Mouse (Mus musculus) neural tube, postnatal 0 days (tissue): ENCODE results near the gene Mgat4a. TPM values are rescaled to one million over a fixed set of nuclear protein-coding genes. Genes with fewer than 3 reads are reported as not detected.

Experiments used
- polyA plus RNA-seq: library from polyadenylated mRNA; unstranded; fragments of >200 nt; fragmentation: Nextera tagmentation; extraction: Ambion mirVana; gene quantifications from 2 replicates; pipeline ENCODE4 v1.2.1, GENCODE M21; 2015

The Mgat4a gene
- polyA plus RNA-seq = 9.2 and 11.1 TPM in 2 replicates

GRCm38 (mm10) chr1:37540810-37541658, at the start of gene Mgat4a:
Mgat4a (minus strand) TSS chr1:37541016.

GRCm38 (mm10) chr1:37429366-37430296, 111.2 kb downstream of the Mgat4a start, which contains the start of the genes Coa5 and Unc50:
Coa5 (minus strand) TSS chr1:37430103.
Unc50 (plus strand) TSS chr1:37430139.

Other genes with a start within 250 kb of the Mgat4a start
- 64.7 and 68.6 TPM in 2 replicates for gene Inpp4a, start 241.2 kb downstream of the Mgat4a start, polyA plus RNA-seq
- 42.3 and 45.0 TPM in 2 replicates for gene Coa5, start 110.9 kb downstream of the Mgat4a start, polyA plus RNA-seq
- gene Unc50, start 110.9 kb downstream of the Mgat4a start, polyA plus RNA-seq = 130 and 143 TPM in 2 replicates
- 4.3 and 4.6 TPM in 2 replicates for gene 2010300C02Rik, start 179.1 kb upstream of the Mgat4a start, polyA plus RNA-seq